Mouse (Mus musculus): ENCODE data around the gene Trmu.

- TF ChIP-seq POLR2A (IDR thresholded peaks at IDR 0.05; ENCODE audit: borderline replicate concordance, low read depth, low read length) (no peak), CTCF (IDR thresholded peaks at IDR 0.05; ENCODE audit: low read depth, low read length) (no peak)
Observed at GRCm38 (mm10) chr15:85859490-85860031, 19.6 kb upstream of the Trmu start, which contains the start of gene Gtse1.

Data from bone marrow macrophage, adult 2 months (primary cell).